Mouse (Mus musculus) neural tube, embryonic 15.5 days (tissue): ENCODE data around the gene Nbeal2. TPM values are rescaled to one million over a fixed set of nuclear protein-coding genes. Genes with fewer than 3 reads are reported as not detected.
A peak's percentile ranks its signal among the peaks of the same experiment; 100 is the strongest.

ENCODE experiments used
- ATAC-seq: fragments of 200-750 bp; cut with Nextera tagmentation; 2 replicates; pipeline ENCODE4 v1.8.0; 2017; ENCODE audit warnings: mild to moderate bottlenecking, moderate TSS enrichment, moderate library complexity; ENCODE audit not compliant: low FRiP score
- H3K27ac ChIP-seq: fragments of 300-500 bp; sonication (generic); replicated peaks from 2 replicates; pipeline ENCODE4 v1.5.1; 2015; ENCODE audit warnings: mild to moderate bottlenecking, inconsistent platforms
- H3K27me3 ChIP-seq: fragments of 300-500 bp; sonication (generic); replicated peaks from 2 replicates; pipeline ENCODE4 v1.6.1; 2015; ENCODE audit warnings: inconsistent platforms
- H3K36me3 ChIP-seq: fragments of 300-500 bp; sonication (generic); 2 replicates; pipeline ENCODE4 v1.6.1; 2015; ENCODE audit warnings: inconsistent platforms
- H3K4me1 ChIP-seq: fragments of 300-500 bp; sonication (generic); 2 replicates; pipeline ENCODE4 v1.6.1; 2015; ENCODE audit warnings: inconsistent platforms
- H3K4me2 ChIP-seq: fragments of 300-500 bp; sonication (generic); 2 replicates; pipeline ENCODE4 v1.6.1; 2015; ENCODE audit warnings: inconsistent platforms, mild to moderate bottlenecking, moderate library complexity
- H3K4me3 ChIP-seq: fragments of 300-500 bp; sonication (generic); replicated peaks from 2 replicates; pipeline ENCODE4 v1.5.1; 2015; ENCODE audit warnings: mild to moderate bottlenecking, inconsistent platforms
- H3K9ac ChIP-seq: fragments of 300-500 bp; sonication (generic); replicated peaks from 2 replicates; pipeline ENCODE4 v1.6.1; 2015; ENCODE audit warnings: mild to moderate bottlenecking, inconsistent platforms
- H3K9me3 ChIP-seq: fragments of 300-500 bp; sonication (generic); replicated peaks from 2 replicates; pipeline ENCODE4 v1.6.1; 2016; ENCODE audit warnings: inconsistent platforms
- WGBS: fragments of 180-500 bp; shearing (Covaris S2); methylation state at CpG from one replicate; pipeline ENCODE4 v1.1.7; 2015; ENCODE audit warnings: mixed read lengths; 5-methylcytosine and 5-hydroxymethylcytosine counted together
- polyA plus RNA-seq: library from polyadenylated mRNA; unstranded; fragments of >200 nt; fragmentation: Nextera tagmentation; extraction: Ambion mirVana; gene quantifications from 2 replicates; pipeline ENCODE4 v1.2.1, GENCODE M21; 2015

Nbeal2 gene
- polyA plus RNA-seq, 1 experiment from 2014 or later, result 3.1 TPM

GRCm38 (mm10) chr9:110656249-110657221, 2.6 kb upstream of the Nbeal2 start, which contains the start of gene Ccdc12:
TSS of gene Ccdc12 (plus strand) at chr9:110656503.
- no peaks in the 10 kb centered on the region for H3K36me3 ChIP-seq
- peak; percentile 96 for ATAC-seq
- peaks cover 19% of the 10 kb centered on the region for H3K27me3 ChIP-seq
- H3K9me3 ChIP-seq, result no peaks in the 10 kb centered on the region
- peak within 1 kb of the TSS; percentile 98 for H3K27ac ChIP-seq
- peak within 1 kb of the TSS; percentile 90 for H3K9ac ChIP-seq
- H3K4me3 ChIP-seq, result peak within 1 kb of the TSS; percentile 80
- H3K4me1 ChIP-seq, result peaks cover 58% of the 10 kb centered on the region
- H3K4me2 ChIP-seq, result peak within 1 kb of the TSS; percentile 76
- under 1% methylated on average over 52 of the region's 52 CpGs for WGBS

- Histone ChIP-seq H3K4me1 (peaks cover 58% of the 10 kb centered on the region), H3K27ac (peak overlapping the region; percentile 98), H3K27me3 (peaks cover 24% of the 10 kb centered on the region), H3K4me3 (peak overlapping the region; percentile 80), H3K36me3 (no peaks in the 10 kb centered on the region), H3K4me2 (peak overlapping the region; percentile 76), H3K9me3 (no peaks in the 10 kb centered on the region), H3K9ac (peak overlapping the region; percentile 90)
- 85% methylated on average over 10 of the region's 10 CpGs for WGBS
- ATAC-seq, result no peak
Measured at GRCm38 (mm10) chr9:110655651-110656007, 1.7 kb upstream of the Nbeal2 start.

- Histone ChIP-seq H3K27ac (peak overlapping the region; percentile 51), H3K9ac (no peak overlapping the region), H3K4me2 (peak overlapping the region; percentile 98), H3K4me3 (peak overlapping the region; percentile 74; the same call in 1 of the 2 replicates), H3K9me3 (no peaks in the 10 kb centered on the region), H3K4me1 (peaks cover 63% of the 10 kb centered on the region), H3K36me3 (no peaks in the 10 kb centered on the region), H3K27me3 (peaks cover 24% of the 10 kb centered on the region)
- 81% methylated on average over 19 of the region's 19 CpGs for WGBS
- no peak for ATAC-seq
Measured at GRCm38 (mm10) chr9:110654726-110655650, 1.0 kb upstream of the Nbeal2 start.

- peaks cover 65% of the 10 kb centered on the region for H3K4me1 ChIP-seq
- ATAC-seq, result no peak
- peak overlapping the region; percentile 64 for H3K9ac ChIP-seq
- H3K4me3 ChIP-seq, result peak overlapping the region; percentile 74
- no peaks in the 10 kb centered on the region for H3K9me3 ChIP-seq
- H3K4me2 ChIP-seq, result peak overlapping the region; percentile 98
- peaks cover 24% of the 10 kb centered on the region for H3K27me3 ChIP-seq
- no peaks in the 10 kb centered on the region for H3K36me3 ChIP-seq
- 22% methylated on average over 14 of the region's 14 CpGs for WGBS
- H3K27ac ChIP-seq, result no peak overlapping the region
Measured at GRCm38 (mm10) chr9:110652963-110653654, 852 bp downstream of the Nbeal2 start.

- Histone ChIP-seq H3K27me3 (peaks cover 24% of the 10 kb centered on the region), H3K27ac (no peak overlapping the region), H3K4me2 (peak overlapping the region; percentile 98), H3K4me1 (peaks cover 55% of the 10 kb centered on the region), H3K36me3 (no peaks in the 10 kb centered on the region), H3K4me3 (peak overlapping the region; percentile 12; the same call in 1 of the 2 replicates), H3K9me3 (no peaks in the 10 kb centered on the region), H3K9ac (no peak overlapping the region)
- no peak for ATAC-seq
- WGBS, result 37% methylated on average over 13 of the region's 13 CpGs
Measured at GRCm38 (mm10) chr9:110651931-110652722, 1.8 kb downstream of the Nbeal2 start.

- Histone ChIP-seq H3K36me3 (no peaks in the 10 kb centered on the region), H3K27ac (peak overlapping the region; percentile 34; the same call in 1 of the 2 replicates), H3K9me3 (no peaks in the 10 kb centered on the region), H3K4me2 (no peak overlapping the region), H3K4me3 (no peak overlapping the region), H3K9ac (no peak overlapping the region), H3K27me3 (peaks cover 24% of the 10 kb centered on the region), H3K4me1 (peaks cover 40% of the 10 kb centered on the region)
- ATAC-seq, result no peak
Measured at GRCm38 (mm10) chr9:110649775-110650174, 4.2 kb downstream of the Nbeal2 start.

GRCm38 (mm10) chr9:110645219-110645618, 8.7 kb downstream of the Nbeal2 start:
- H3K9me3 ChIP-seq, result no peaks in the 10 kb centered on the region
- no peak overlapping the region for H3K27ac ChIP-seq
- no peak overlapping the region for H3K4me3 ChIP-seq
- ATAC-seq, result no peak
- H3K4me1 ChIP-seq, result peaks cover 10% of the 10 kb centered on the region; the same call in 1 of the 2 replicates
- WGBS, result 79% methylated on average over 9 of the region's 9 CpGs
- H3K27me3 ChIP-seq, result no peaks in the 10 kb centered on the region
- H3K4me2 ChIP-seq, result no peak overlapping the region
- H3K36me3 ChIP-seq, result no peaks in the 10 kb centered on the region
- no peak overlapping the region for H3K9ac ChIP-seq

GRCm38 (mm10) chr9:110644295-110644694, 9.7 kb downstream of the Nbeal2 start:
- Histone ChIP-seq H3K9me3 (no peaks in the 10 kb centered on the region), H3K27ac (no peak overlapping the region), H3K27me3 (no peaks in the 10 kb centered on the region), H3K9ac (no peak overlapping the region), H3K36me3 (no peaks in the 10 kb centered on the region), H3K4me3 (no peak overlapping the region), H3K4me1 (peaks cover 1% of the 10 kb centered on the region; the same call in 1 of the 2 replicates), H3K4me2 (no peak overlapping the region)
- 88% methylated on average over 10 of the region's 10 CpGs for WGBS
- ATAC-seq, result no peak

GRCm38 (mm10) chr9:110643787-110644186, 10.2 kb downstream of the Nbeal2 start:
- WGBS, result 80% methylated on average over 9 of the region's 9 CpGs

GRCm38 (mm10) chr9:110642812-110643524, 11.0 kb downstream of the Nbeal2 start:
- H3K27ac ChIP-seq, result no peak overlapping the region
- H3K9ac ChIP-seq, result no peak overlapping the region
- H3K4me3 ChIP-seq, result no peak overlapping the region
- ATAC-seq, result no peak
- H3K4me2 ChIP-seq, result no peak overlapping the region
- H3K36me3 ChIP-seq, result peaks cover 11% of the 10 kb centered on the region; the same call in 1 of the 2 replicates
- WGBS, result 60% methylated on average over 5 of the region's 5 CpGs
- H3K4me1 ChIP-seq, result no peaks in the 10 kb centered on the region
- H3K27me3 ChIP-seq, result no peaks in the 10 kb centered on the region
- no peaks in the 10 kb centered on the region for H3K9me3 ChIP-seq

More at GRCm38 (mm10) chr9:110643787-110644186, 10.2 kb downstream of the Nbeal2 start:
- Histone ChIP-seq H3K27me3 (no peaks in the 10 kb centered on the region), H3K9me3 (no peaks in the 10 kb centered on the region), H3K4me1 (no peaks in the 10 kb centered on the region), H3K4me2 (no peak overlapping the region), H3K9ac (no peak overlapping the region), H3K4me3 (no peak overlapping the region), H3K36me3 (peaks cover 3% of the 10 kb centered on the region; the same call in 1 of the 2 replicates), H3K27ac (no peak overlapping the region)
- ATAC-seq, result no peak
